Mouse (Mus musculus) thymus, adult 2 months (tissue): ENCODE data around the gene Rhog. TPM values are rescaled to one million over a fixed set of nuclear protein-coding genes. Genes with fewer than 3 reads are reported as not detected.

Experiments used
- DNase-seq: peaks from one replicate; pipeline ENCODE4 v3.0.0; 2021
- H3K27ac ChIP-seq: fragments of 200-500 bp; 2 replicates; pipeline ENCODE4 v1.5.1; 2012; ENCODE audit warnings: low read length, control low read depth; ENCODE audit not compliant: control insufficient read depth, insufficient read depth
- H3K27me3 ChIP-seq: fragments of 200-500 bp; 2 replicates; pipeline ENCODE4 v1.6.1; 2012; ENCODE audit warnings: mild to moderate bottlenecking, low read length, moderate library complexity, mixed read lengths; ENCODE audit not compliant: control insufficient read depth, insufficient read depth
- H3K36me3 ChIP-seq: fragments of 200-500 bp; 2 replicates; pipeline ENCODE4 v1.6.1; 2012; ENCODE audit warnings: mild to moderate bottlenecking, low read length, moderate library complexity; ENCODE audit not compliant: control insufficient read depth, insufficient read depth
- H3K4me1 ChIP-seq: fragments of 200-500 bp; replicated peaks from 2 replicates; pipeline ENCODE4 v1.6.1; 2012; ENCODE audit warnings: low read length; ENCODE audit not compliant: control insufficient read depth, insufficient read depth
- H3K4me3 ChIP-seq: fragments of 200-500 bp; 2 replicates; pipeline ENCODE4 v1.5.1; 2012; ENCODE audit warnings: mild to moderate bottlenecking, low read length, control low read depth, moderate library complexity; ENCODE audit not compliant: control insufficient read depth, insufficient read depth
- CTCF ChIP-seq: fragments of 200-500 bp; IDR thresholded peaks from 2 replicates; pipeline ENCODE4 v1.5.1; 2012; ENCODE audit warnings: mild to moderate bottlenecking, control low read depth, low read length, moderate library complexity, borderline replicate concordance; ENCODE audit not compliant: control insufficient read depth, poor library complexity, insufficient read depth; ENCODE audit errors: extremely low read depth
- POLR2A ChIP-seq: fragments of 200-500 bp; IDR thresholded peaks from 2 replicates; pipeline ENCODE4 v1.6.1; 2012; ENCODE audit warnings: mild to moderate bottlenecking, low read length, control low read depth, moderate library complexity; ENCODE audit not compliant: control insufficient read depth, poor library complexity, insufficient read depth; ENCODE audit errors: extremely low read depth
- WGBS: fragments of 180-500 bp; shearing (Covaris S2); methylation state at CpG from one replicate; pipeline ENCODE4 v1.1.7; 2018; 5-methylcytosine and 5-hydroxymethylcytosine counted together
- polyA plus RNA-seq: library from polyadenylated mRNA; depleted of rRNA; stranded (reverse); fragments of >200 nt; gene quantifications from 2 replicates; pipeline ENCODE4 v1.2.3, GENCODE M21; 2012

Gene Rhog
- polyA plus RNA-seq, 1 experiment, result 221 TPM

DNA sequence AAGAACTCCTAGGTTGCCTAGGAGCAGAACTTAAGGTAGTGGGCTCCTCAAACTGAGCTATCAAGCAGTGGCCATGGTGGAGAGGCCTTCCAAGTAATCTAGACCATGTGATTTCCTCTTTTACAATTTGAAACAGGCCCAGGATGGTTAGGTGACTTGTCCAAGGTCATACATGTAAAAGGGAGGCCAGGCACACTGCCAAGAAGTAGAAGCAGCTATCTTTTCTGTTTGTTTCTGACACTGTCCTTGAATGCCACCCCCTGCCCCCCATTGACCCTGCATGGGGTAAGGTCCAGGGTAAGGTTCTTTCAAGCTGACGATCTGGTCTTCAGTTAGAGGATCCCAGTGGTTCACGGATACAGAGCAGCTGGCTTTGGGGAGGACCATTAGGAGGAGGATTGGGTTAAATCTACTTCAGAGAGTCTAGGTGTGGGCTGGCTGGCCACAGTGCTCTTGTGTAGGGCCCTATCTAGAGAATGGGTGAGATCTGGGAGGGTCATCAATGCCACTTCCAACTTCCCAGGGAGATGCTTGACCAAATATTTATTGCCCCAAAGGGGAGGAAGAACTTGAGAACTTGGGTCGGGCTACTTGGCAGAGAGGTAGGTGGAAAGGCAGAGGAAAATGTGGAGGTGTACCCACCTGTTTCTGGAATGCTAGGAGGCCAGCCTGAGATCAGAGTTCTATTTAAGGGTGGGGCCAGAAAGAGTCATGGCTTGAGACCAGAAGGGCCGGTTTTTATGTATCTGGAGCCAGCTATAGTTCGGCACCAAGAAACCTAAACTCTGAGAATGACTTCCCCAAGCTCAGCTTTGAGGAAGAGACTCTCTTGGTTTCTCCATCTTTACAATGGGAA lies 31.7 kb downstream of the Rhog start:
- TF ChIP-seq CTCF (no peak), POLR2A (no peak)
- Histone ChIP-seq H3K27me3 (no peaks in the 10 kb centered on the region), H3K4me3 (no peak overlapping the region), H3K27ac (no peak overlapping the region), H3K4me1 (peaks cover 3% of the 10 kb centered on the region; the same call in 1 of the 2 replicates), H3K36me3 (no peaks in the 10 kb centered on the region)
- DNase-seq, result no peak
- 95% methylated on average over 5 of the region's 5 CpGs for WGBS

GRCm38 (mm10) chr7:102222830-102223556 lies 32.9 kb downstream of the Rhog start:
- Histone ChIP-seq H3K4me1 (peaks cover 3% of the 10 kb centered on the region; the same call in 1 of the 2 replicates), H3K27me3 (no peaks in the 10 kb centered on the region), H3K36me3 (no peaks in the 10 kb centered on the region), H3K4me3 (peak overlapping the region; percentile 78), H3K27ac (no peak overlapping the region)
- peak; percentile 50; the same call in 1 of the 2 replicates for TF ChIP-seq CTCF
- TF ChIP-seq POLR2A, result no peak
- WGBS, result 1% methylated on average over 30 of the region's 31 CpGs
- peak; percentile 84 for DNase-seq

DNA sequence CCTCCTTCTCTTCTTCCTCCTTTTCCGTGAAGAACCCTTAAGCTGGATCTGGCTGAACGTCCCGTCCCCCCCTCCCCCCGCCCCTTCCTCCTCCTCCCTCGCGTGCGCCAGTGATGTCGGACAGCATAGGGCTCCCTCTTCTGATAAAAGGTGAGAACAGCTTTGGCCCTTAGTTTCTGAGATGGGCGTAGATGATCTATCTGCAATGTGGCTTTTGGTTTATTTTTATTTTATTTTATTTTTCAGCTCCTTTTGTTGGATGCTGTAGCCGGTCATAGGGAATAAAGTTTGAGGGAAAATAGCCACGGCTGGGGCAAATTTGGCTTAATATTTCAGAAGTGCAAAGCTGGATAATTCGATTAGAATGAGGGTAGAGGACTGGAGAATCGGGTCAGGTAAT lies 33.5 kb downstream of the Rhog start:
- Histone ChIP-seq H3K4me1 (peaks cover 3% of the 10 kb centered on the region; the same call in 1 of the 2 replicates), H3K4me3 (no peak overlapping the region), H3K27me3 (no peaks in the 10 kb centered on the region), H3K36me3 (no peaks in the 10 kb centered on the region), H3K27ac (no peak overlapping the region)
- TF ChIP-seq CTCF (no peak), POLR2A (no peak)
- peak; percentile 41 for DNase-seq
- 1% methylated on average over 12 of the region's 13 CpGs for WGBS

DNA sequence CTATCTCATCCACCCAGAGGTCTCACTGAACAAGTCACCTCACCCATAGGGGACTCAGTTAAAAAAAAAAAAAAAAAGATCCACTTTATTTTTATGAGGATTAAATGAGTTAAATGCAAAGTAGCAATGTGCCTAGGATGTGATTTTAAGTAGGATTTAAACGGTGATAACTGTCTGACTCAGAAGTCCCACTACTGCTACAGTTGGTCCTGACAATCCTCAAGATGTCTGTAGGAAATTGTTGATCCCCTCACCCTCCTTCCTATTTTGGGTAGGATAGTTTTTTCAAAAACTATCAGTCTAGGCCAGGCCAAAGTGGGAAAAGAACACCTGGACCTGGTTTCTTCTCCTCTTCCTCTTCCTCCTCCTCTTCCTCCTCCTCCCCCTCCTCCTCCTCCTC lies 34.0 kb downstream of the Rhog start:
- H3K27me3 ChIP-seq, result no peaks in the 10 kb centered on the region
- peaks cover 3% of the 10 kb centered on the region; the same call in 1 of the 2 replicates for H3K4me1 ChIP-seq
- no peak for DNase-seq
- H3K36me3 ChIP-seq, result no peaks in the 10 kb centered on the region
- no peak for TF ChIP-seq CTCF
- H3K4me3 ChIP-seq, result no peak overlapping the region
- 38% methylated on average over 1 of the region's 1 CpGs for WGBS
- H3K27ac ChIP-seq, result no peak overlapping the region

GRCm38 (mm10) chr7:102211071-102211470 lies 44.8 kb downstream of the Rhog start:
- no peaks in the 10 kb centered on the region for H3K27me3 ChIP-seq
- no peak overlapping the region for H3K27ac ChIP-seq
- TF ChIP-seq CTCF (no peak), POLR2A (no peak)
- H3K36me3 ChIP-seq, result no peaks in the 10 kb centered on the region
- DNase-seq, result no peak
- no peaks in the 10 kb centered on the region for H3K4me1 ChIP-seq
- H3K4me3 ChIP-seq, result no peak overlapping the region
- 67% methylated on average over 3 of the region's 3 CpGs for WGBS

DNA sequence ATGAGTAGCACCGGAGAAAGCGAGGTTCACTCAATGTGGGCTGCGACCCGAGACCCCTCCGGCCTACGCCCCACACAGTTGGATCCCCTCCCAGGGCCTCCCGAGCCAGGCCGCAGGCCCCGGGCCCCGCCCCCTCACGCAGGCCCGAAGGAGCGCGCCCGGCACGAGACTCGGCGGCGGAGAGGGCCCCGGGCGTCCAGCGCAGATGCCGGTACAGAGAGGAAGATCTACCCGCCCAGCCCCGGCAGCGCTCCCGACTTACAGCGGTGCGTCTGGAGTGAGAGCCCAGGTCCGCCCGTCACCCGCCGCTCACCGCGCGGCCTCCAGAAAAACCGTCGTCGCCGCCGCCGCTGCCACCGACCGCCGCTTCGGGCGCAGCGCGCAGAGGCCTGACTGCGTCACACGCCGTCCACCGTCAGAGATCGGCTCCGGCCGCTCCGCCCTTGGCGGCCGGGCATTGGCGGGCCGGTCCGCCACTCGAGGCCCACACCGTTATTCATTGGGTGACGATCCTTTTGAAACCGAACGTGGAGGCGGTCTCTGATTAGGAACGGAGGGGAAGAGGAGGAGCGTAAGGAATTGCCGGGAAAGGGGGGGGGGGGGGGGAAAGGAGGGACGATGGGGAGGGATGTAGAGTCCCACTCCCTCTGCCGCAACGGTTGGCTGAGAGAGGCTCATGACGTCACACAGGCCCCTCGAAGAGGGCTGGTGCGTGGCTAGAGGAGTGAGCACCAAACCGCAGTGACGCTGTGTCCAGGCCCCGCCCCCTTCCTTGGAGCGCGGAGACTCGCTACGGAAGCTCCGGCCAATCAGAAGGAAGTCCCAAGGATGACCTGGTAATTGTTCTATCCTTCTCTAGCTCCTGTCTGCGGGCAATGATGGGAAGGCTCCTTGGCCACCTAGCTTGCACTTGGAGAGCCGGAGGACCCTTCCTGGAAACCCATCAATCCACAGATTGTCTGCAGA lies 45.8 kb downstream of the Rhog start, which contains the start of the genes Nup98 and Pgap2:
Nup98 (minus strand) TSS at position 421 of the 966 bp plus-strand sequence.
Pgap2 (plus strand) TSS at position 453 of the 966 bp plus-strand sequence.
- peak within 1 kb of the TSS; percentile 89 for H3K4me3 ChIP-seq
- H3K27ac ChIP-seq, result peak within 1 kb of the TSS; percentile 85
- H3K4me1 ChIP-seq, result no peaks in the 10 kb centered on the region
- peak; percentile 98 for DNase-seq
- TF ChIP-seq CTCF (peak; percentile 54; the same call in 1 of the 2 replicates), POLR2A (peak; percentile 85)
- no peaks in the 10 kb centered on the region for H3K27me3 ChIP-seq
- under 1% methylated on average over 87 of the region's 87 CpGs for WGBS
- H3K36me3 ChIP-seq, result no peaks in the 10 kb centered on the region
